In genomic region chr8:11013258-11013657, GRCm38 (mm10) we compare ENCODE assay signal across 7 mouse cellular contexts. TPM values are rescaled to one million over a fixed set of nuclear protein-coding genes. Genes with fewer than 3 reads are reported as not detected.
A peak's percentile ranks its signal among the peaks of the same experiment; 100 is the strongest.
DNase-seq lines count a peak whose midpoint lies in the region; ATAC-seq and TF ChIP-seq lines count a peak whose summit lies in the region.

No protein-coding gene starts in this region.

- H3K27ac ChIP-seq in layer of hippocampus, adult 2 months = no peak overlapping the region
- H3K27ac ChIP-seq in hindbrain, embryonic 13.5 days = no peak overlapping the region
- H3K27ac ChIP-seq in spleen, adult 2 months (ENCODE audit: insufficient read depth, low read length) = no peak overlapping the region

- TF ChIP-seq CTCF in layer of hippocampus, adult 2 months (conservative IDR thresholded peaks at IDR 0.05) = peak; percentile 91
- peak; percentile 68; the same call in 1 of the 2 replicates for TF ChIP-seq CTCF in spleen, adult 2 months (IDR thresholded peaks at IDR 0.05; ENCODE audit: extremely low read depth, insufficient read depth, insufficient read length, insufficient replicate concordance)

- H3K27me3 ChIP-seq in hindbrain, embryonic 13.5 days = no peaks in the 10 kb centered on the region
- peaks cover 3% of the 10 kb centered on the region; the same call in 1 of the 2 replicates for H3K27me3 ChIP-seq in spleen, adult 2 months (ENCODE audit: control insufficient read depth, insufficient read depth, low read length)

- DNase-seq in layer of hippocampus, adult 2 months (ENCODE audit: low spot score in 2 of 2) = peak in 1 of 2 experiments; percentile 74
- no peak for DNase-seq in layer of hippocampus, adult 9-11 months
- peak; percentile 41 for DNase-seq in T-cell, adult 2 months (ENCODE audit: low spot score)
- DNase-seq in embryo, embryonic 11.5 days (ENCODE audit: low read depth, low spot score) = peak; percentile 40
- DNase-seq in lung, postnatal 10 days = peak; percentile 78
- DNase-seq in spleen, adult 2 months (ENCODE audit: low read depth in 1 of 2, low spot score in 2 of 2) = peak in 1 of 2 experiments; percentile 67

- TF ChIP-seq POLR2A in spleen, adult 2 months (IDR thresholded peaks at IDR 0.05; ENCODE audit: low read depth, low read length) = no peak

- H3K4me2 ChIP-seq in hindbrain, embryonic 13.5 days = no peak overlapping the region

- H3K36me3 ChIP-seq in hindbrain, embryonic 13.5 days = no peaks in the 10 kb centered on the region
- no peaks in the 10 kb centered on the region for H3K36me3 ChIP-seq in spleen, adult 2 months (ENCODE audit: control insufficient read depth, insufficient read depth, low read length)

- 2% methylated on average over 6 of the region's 6 CpGs for WGBS in hindbrain, embryonic 13.5 days
- WGBS in spleen, adult 2 months = 2% methylated on average over 6 of the region's 6 CpGs

- H3K4me1 ChIP-seq in hindbrain, embryonic 13.5 days (replicated peaks) = peaks cover 25% of the 10 kb centered on the region
- no peaks in the 10 kb centered on the region; the same call in 1 of the 2 replicates for H3K4me1 ChIP-seq in spleen, adult 2 months (ENCODE audit: control insufficient read depth, insufficient read depth, insufficient read length)

- ATAC-seq in hindbrain, embryonic 13.5 days (ENCODE audit: low FRiP score) = no peak

- H3K9me3 ChIP-seq in hindbrain, embryonic 13.5 days = no peaks in the 10 kb centered on the region

- no peak overlapping the region for H3K4me3 ChIP-seq in layer of hippocampus, adult 2 months
- H3K4me3 ChIP-seq in hindbrain, embryonic 13.5 days = no peak overlapping the region
- no peak overlapping the region for H3K4me3 ChIP-seq in spleen, adult 2 months (ENCODE audit: extremely low read depth, insufficient read depth, insufficient read length)

- 0 out of 2 replicates have a peak overlapping the region, but pooled peaks have one; percentile 2 for H3K9ac ChIP-seq in hindbrain, embryonic 13.5 days

RNA-seq across cellular contexts. Expression of gene Irs2, which starts 5.0 kb away (rescaled TPM):
- total RNA-seq in layer of hippocampus, adult 2 months (2021) = 10 to 100 TPM; 74.3 to 74.9 TPM
- polyA plus RNA-seq in hindbrain, embryonic 13.5 days (2015; fragmentation: Nextera tagmentation; extraction: Ambion mirVana) = 4.5 and 4.6 TPM in 2 replicates
- 11.6 and 16.9 TPM in 2 replicates for polyA plus RNA-seq in spleen, adult 2 months (2012; rRNA removed)
